Mouse (Mus musculus) hematopoietic stem cell, adult 5-6 weeks (primary cell): Measurements from ENCODE around the gene Aox1. TPM values are rescaled to one million over a fixed set of nuclear protein-coding genes. Genes with fewer than 3 reads are reported as not detected.
"Not testable (repeated sequence)": the region's sequence is repeated elsewhere in the genome, so short reads cannot be mapped to it uniquely, and the experiment has no call there.

ENCODE experiments used
- ATAC-seq, 2 experiments: fragments of 125-278 bp in 1 of 2; replicated peaks in 1 of 2; 2 replicates each; pipeline ENCODE4 v1.8.0; 2016 to 2017; ENCODE audit warnings: inconsistent platforms in 2 of 2, mild to moderate bottlenecking in 2 of 2, moderate number of reproducible peaks in 2 of 2, low read depth in 1 of 2, moderate TSS enrichment in 1 of 2; ENCODE audit not compliant: low FRiP score in 2 of 2, poor library complexity in 2 of 2, severe bottlenecking in 2 of 2, insufficient read depth in 1 of 2, low TSS enrichment in 1 of 2
- total RNA-seq: library from RNA; stranded (forward); fragments of 172-1452, 232-1000 nt; gene quantifications from 2 replicates; pipeline ENCODE4 v1.2.3, GENCODE M21; 2017

The Aox1 gene
- total RNA-seq, result 0.06 TPM in 1 of 2 replicates, not detected in the other

DNA sequence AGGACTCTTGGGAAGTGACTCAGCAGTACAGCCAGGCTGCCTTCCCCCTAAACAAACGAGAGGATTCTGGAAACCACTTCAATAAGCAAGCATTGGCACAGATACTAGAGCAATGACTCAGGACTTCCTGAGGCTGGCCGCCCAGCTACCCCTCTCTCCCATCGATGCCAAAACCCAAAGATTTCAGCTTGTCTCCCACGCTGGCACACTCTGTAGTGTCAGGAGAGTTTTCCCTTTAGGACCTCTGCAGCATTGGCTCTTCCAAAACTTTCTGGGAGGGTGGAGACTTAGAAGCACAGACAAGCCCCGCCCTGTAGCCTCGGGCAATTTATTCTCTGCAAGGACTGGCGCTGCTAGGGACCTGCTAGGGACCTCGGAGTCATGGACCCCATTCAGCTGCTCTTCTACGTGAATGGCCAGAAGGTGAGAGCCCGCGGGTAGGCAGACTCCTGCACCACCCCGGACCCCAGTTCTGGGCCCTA, at the start of gene Aox1:
Aox1 (plus strand) TSS at position 296 of the 482 bp plus-strand sequence.
- peak; percentile 92 to 97 for ATAC-seq

DNA sequence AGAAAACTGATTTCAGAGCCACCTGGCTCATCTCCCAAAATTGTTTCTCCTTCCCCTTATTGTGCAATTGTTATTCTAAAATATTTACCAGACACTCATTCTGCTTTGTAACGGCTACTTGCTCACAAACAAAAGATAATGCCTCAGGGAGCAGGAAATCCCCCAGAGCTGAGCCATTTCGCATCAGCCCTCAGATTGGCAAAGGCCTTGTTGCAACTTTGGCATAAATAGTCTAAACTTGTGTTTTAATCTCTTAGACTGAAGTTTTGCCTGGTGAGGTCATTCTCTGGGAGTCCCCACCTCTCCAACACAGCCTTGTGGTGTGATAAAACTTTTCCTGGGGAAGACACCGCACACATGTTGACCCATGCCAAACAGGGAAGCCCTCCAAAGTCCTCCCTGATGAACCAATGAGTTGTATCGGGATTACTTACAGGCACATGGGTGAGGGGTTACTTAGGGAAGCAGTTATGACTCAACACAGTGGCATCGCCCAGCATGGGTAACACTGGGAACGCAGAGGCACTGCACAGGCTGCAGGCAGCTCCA, 40.6 kb upstream of the Aox1 start:
- ATAC-seq, result no peak

DNA sequence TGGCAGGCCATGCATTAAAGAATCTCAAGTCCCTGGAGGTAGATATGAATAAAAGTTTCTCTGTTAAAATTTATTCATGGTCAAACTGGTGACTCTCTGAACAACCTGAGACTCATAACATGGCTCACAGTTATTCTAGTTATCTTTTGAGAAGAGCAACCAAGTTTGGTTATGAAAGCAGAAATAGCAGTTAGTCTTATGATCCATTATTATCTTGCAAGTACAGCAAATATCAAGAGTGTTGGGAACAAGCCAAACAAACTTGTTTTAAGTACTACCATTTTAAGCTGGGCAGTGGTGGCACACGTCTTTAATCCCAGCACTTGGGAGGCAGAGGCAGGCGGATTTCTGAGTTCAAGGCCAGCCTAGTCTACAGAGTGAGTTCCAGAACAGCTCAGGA, 38.5 kb upstream of the Aox1 start:
- ATAC-seq, result no peak

DNA sequence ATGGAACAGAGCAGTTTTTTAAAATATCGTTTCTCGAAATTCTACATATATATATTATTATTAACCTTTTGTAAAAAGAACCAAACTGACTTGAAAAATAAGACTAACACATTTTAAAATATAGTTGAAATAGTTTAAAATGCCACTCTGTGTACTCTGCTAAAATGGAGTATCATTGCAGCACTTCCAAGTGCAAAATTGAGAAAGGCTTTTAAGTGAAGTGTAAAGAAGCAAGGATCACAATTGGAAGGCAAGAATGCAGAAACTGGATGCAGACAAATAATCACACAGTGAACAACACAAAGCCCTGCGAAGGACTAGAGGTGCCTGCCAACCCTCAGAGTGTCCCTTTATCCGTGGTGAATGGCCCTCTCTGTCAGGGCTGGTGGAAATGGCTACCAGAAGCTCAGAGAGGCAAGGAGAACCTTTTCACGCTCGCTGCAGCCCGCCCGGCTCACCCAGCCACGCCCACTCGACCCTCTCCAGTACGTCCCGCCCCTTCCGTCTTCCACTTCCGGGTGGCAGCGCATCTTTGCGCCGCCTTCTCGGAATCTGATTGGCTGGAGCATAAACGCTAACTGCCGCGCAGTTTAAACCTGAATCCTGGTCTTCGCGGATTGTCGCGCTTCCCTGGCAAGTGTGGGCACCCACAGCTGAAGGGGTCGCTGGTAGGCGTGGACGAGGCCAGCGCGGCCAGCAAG, 34.1 kb upstream of the Aox1 start, which contains the start of gene Sgo2a:
Sgo2a (plus strand) TSS at position 540 of the 701 bp plus-strand sequence.
- ATAC-seq, result peak; percentile 99 to 100

DNA sequence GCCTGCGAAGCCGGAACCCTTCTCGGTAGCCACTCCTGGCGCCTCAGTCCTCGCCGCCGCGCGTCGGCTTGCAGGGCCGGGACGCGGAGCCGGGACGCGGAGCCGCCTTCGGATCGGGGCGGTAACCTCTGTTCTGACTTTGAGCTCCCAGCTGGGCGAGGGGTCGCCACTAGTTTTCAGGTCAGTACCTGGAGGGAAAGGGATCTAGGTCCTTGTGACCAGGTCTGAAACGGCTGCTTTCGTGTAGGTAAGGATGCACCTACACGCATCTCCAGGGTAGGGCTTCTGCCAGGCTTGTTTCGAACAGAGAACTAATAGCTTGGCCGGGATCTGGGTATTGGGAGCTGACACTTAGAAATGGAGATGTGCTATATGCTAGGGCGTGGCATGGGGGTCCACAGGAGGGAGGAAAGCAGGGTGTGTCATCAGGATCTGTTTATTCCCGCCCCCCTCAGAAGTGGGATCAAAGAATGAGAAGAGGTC, 33.6 kb upstream of the Aox1 start:
- ATAC-seq, result peak in 1 of 2 experiments; percentile 14; a peak in 1 of 4 replicates

DNA sequence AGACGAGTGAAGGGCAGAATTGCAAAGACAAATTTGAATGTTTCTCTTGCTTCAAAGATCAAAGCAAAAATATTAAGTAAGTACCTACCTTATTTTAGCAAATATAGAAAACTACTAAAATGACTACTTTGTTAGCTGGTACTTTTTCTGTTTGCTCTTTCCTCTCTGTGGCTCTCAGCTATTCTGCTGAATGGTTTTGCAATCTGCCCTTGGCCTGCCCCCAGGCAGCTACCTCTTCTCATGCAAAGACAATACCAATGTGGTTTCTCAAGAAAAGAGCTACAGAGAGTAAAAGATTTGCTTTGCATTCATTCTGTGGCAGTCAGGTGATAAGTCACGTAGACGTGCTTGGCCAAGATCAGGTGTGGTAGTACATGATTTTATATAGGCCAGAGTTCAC, 31.6 kb upstream of the Aox1 start:
- no peak for ATAC-seq

DNA sequence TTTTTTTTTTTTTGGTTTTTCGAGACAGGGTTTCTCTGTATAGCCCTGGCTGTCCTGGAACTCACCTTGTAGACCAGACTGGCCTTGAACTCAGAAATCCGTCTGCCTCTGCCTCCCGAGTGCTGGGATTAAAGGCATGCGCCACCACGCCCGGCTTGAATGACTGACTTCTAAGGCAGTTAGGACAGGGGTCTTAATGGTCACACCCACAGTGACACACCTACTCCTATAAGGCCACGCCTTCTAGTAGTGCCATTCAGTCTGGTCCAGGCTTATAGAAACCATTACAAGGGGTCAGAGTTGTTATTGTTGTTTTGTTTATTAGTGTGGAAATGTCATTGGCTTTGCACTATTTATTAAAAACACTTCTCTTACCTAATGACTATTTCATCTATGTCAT, 23.3 kb upstream of the Aox1 start:
- ATAC-seq, result not testable (repeated sequence)

DNA sequence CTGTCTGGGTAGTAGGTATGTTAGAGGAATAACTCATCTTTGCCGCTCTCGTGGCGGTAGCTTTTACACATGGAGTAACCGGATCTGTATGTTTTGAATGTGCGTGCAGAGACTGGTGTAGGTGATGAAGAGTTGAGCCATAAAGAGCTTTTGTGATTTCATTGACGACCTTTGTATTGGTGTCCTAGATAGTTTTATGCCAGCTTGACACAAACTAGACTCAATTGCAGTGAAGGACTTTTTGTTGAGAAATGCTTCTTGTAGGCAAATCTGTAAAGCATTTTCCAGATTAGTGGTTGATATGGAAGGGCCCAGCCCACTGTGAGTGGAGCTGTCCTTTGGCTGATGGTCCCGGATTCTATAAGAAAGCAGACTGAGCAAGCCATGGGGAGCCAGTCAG, 10.9 kb upstream of the Aox1 start, which contains the start of gene Kctd18:
Kctd18 (minus strand) TSS at position 101 of the 400 bp plus-strand sequence.
- no peak for ATAC-seq

DNA sequence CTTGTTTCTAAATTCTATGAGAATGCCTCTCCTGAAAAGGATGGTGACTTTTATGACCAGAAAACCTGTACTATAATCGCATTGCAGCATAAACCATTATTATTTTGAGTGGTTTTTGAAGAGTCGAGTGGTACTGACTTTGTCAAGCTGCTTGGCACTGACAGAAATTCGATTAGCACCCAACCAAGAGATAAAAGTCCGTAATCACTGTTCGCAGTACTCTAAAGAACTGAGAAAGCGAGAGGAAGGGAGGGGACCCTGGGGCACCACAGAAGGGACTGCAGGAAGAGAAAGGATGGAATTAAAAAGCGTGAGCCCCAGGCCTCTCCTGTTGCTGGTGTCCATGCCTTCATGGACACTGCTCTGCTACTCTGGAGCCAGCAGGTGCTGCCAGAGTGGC, 2.0 kb upstream of the Aox1 start:
- no peak for ATAC-seq

DNA sequence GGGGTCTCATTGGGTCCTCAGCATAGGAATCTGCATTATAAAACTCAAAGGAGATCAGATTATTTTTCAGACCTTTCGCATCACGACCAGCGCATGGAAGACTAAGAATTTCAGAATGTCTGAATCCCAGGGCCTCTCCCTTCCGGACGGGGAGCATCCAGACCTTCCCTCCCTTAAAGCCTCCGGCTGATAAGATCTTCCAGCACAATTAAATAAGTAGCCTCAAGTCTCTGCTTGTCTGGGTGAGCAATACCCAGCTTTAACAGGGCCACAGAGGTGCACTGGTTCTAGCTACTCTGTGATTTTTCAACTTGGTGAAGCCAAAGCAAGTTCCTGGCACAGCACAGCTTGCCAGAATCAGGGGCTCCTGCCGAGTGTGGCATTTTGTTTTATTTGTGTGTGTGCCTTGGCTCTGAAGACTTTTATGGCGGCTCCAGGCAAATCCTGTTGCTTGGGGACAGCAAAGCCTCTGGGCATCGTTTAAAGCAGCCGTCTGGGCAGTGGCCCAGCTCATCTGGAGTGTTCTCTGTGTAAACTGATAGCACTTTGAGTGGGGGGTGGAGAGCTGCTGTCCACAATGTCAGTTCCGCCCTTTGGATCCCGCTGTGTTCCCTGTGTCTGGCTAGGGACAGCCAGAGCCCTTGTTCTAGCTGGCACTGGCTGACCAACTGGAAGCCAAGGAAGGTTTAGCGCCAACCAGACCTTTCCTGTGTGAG, 583 bp downstream of the Aox1 start:
- no peak for ATAC-seq

DNA sequence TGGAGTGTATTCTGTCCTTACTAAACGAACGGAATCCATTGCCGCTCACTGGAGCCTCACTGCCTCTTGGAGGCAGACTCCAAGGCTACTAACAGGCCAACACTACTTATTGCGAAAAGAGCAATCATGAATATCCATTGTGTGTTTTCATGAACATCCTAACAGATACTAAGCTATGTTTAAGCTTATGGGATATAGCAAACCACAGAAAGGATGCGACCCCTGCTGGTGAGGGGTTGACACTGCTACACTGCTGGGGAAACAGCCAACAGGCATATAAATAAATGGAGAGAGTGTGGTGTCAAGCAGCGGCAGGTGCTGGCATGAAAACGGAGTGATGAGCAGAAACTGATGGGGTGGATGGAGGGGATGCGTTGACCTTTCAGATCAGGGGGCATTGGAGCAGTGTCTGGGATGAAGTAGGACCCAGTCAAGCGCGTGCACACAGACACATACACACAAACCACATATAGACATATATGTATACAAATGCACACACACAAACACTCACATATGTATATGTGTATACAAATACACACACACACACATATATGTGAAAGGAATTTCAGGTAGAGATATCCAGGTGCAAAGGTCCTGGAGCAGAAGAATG, 1.5 kb downstream of the Aox1 start:
- ATAC-seq, result peak; percentile 43 to 63

DNA sequence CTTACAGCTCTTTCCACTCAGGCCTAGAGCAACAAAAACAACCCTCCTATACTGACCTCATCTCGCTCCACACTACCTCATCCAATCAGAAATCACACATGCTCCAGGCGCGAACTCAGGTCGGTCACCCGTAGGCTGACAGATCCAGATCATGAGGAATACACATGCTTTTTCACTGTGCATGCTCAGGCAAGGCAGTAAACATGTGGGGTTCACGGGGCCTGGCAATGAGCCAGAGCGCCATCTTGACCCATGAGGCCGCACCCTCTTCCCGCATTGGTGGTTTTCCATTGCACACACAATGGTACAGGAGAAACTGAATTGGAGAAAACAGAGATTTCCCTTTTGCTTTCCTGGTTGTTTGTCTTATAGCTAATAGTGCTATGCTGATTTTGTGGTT, 7.6 kb downstream of the Aox1 start:
- not testable (repeated sequence) for ATAC-seq

DNA sequence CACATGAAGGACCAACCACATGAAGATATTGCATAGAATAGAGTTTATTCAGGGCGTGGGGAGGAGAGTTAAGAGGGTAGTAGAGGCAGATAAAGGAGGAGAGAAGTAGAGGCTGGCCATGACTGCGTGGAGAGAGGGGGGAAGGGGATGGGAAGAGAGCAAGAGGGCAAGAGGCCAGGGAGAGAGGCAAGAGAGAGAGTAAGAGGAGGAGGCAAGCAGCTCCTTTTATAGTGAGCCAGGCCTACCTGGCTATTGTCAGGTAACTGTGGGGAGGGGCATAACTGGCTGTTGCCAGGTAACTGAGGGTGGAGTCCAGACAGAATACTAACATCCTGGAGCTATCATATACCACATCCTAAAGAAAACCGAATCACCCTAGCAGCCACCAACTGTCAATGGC, 15.3 kb downstream of the Aox1 start:
- ATAC-seq, result no peak

DNA sequence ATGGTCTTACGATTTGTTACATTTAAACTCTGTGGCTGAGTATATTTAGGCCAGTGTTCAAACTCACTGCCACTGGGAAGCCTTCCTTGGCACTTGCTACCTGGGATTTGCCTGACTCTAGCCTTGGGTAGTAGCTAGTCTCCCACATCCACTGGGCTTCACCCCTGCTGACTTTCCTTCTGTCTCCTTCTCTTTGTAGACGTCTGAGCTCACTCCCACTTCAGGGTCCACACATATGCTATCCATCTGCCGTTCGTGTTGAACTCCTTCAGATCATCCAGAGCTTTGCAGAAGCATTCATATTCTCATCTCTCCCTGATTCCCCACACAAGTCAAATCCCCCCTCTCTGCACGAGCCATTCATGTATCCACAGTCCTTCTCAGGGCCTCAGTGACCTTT, 15.8 kb downstream of the Aox1 start:
- ATAC-seq, result no peak

DNA sequence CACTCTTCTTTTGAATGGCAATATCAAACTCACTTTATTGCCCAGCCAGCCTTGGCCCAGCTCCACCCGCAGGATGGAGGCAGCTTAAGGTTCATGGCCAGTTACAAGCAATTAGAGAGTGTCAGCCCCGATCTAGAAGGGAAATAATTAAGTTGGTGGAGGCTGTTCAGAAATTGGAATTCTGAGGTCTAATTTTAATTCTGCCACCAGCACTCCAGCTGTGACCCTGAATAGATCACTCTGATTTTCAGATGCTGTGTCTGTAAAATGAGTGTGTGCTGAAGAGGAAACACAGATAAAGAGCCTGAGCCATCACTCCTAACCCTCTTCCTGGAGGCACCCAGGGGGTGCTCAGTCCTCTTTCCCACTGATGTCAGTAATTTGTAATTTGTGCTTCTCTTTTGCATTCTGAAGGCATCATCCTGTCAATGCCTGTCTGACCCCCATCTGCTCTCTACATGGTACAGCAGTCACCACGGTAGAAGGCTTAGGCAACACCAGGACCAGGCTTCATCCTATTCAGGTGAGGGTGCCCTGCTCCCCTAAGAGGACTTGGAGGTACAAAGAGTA, 17.1 kb downstream of the Aox1 start:
- ATAC-seq, result no peak

DNA sequence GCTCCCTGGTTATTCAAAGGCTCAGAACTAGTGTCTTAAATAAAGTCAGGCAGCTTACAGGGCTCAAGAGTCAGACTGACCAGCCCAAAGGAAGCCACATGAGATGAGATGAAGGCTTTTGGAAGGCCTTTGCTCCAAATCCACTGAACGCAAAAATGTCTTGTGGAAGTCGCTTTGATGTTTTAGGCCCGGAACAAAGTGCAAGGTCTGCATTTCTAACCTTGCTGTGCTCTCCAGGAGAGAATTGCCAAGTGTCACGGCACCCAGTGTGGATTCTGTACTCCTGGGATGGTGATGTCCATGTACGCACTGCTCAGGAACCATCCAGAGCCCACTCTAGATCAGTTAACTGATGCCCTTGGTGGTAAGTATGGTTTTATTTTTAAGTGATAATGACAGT, 19.4 kb downstream of the Aox1 start:
- ATAC-seq, result no peak

DNA sequence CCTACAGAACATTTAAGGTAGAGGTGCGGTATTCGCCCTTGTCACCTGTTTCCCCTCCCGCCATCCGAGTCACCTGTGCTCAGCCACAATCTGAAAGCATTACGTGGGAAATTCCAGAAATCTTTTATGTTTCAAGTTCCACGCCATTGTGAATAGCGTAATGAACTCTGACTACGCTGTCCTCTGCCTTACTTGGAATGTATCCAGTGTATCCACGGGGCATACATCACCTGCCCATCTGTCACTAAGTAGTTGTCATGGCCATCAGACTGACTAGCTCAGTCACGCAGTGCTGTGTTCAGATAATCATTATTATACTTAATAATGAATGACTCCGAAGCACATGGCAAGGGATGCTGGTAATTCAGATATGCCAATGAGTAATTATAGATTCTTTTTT, 25.9 kb downstream of the Aox1 start:
- ATAC-seq, result no peak
